Mouse (Mus musculus) liver, adult 2 months (tissue): ENCODE measurements at regions not wholly inside any gene's neighbourhood (a gene's known extent, or its start where the extent isn't known, plus 50 kb on each side); places are given as distances from the start of the nearest gene placed in this dataset.
A peak's percentile ranks its signal among the peaks of the same experiment; 100 is the strongest.

ENCODE experiments used
- DNase-seq: peaks from one replicate; pipeline ENCODE4 v3.0.0-alpha.2; 2011; ENCODE audit warnings: low read depth, low spot score; ENCODE audit errors: extremely low read depth
- H3K27ac ChIP-seq: fragments of 200-500 bp; replicated peaks from 2 replicates; pipeline ENCODE4 v1.5.1; 2012; ENCODE audit warnings: low read depth, mild to moderate bottlenecking, control low read depth, inconsistent platforms, low read length; ENCODE audit not compliant: insufficient read depth
- H3K27me3 ChIP-seq: fragments of 200-500 bp; 2 replicates; pipeline ENCODE4 v1.6.1; 2012; ENCODE audit warnings: mild to moderate bottlenecking, moderate library complexity, low read length, inconsistent platforms; ENCODE audit not compliant: control insufficient read depth, insufficient read depth
- H3K36me3 ChIP-seq: fragments of 200-500 bp; 2 replicates; pipeline ENCODE4 v1.6.1; 2012; ENCODE audit warnings: low read length, inconsistent platforms; ENCODE audit not compliant: control insufficient read depth, insufficient read depth
- H3K4me1 ChIP-seq: fragments of 200-500 bp; 2 replicates; pipeline ENCODE4 v1.6.1; 2011; ENCODE audit warnings: low read length; ENCODE audit not compliant: control insufficient read depth, insufficient read depth
- H3K4me3 ChIP-seq: fragments of 200-500 bp; 2 replicates; pipeline ENCODE4 v1.5.1; 2011; ENCODE audit warnings: low read depth, mild to moderate bottlenecking, control low read depth, low read length, moderate library complexity; ENCODE audit not compliant: insufficient read depth
- H3K79me2 ChIP-seq: fragments of 200-500 bp; 2 replicates; pipeline ENCODE4 v1.6.1; 2012; ENCODE audit warnings: inconsistent platforms, mild to moderate bottlenecking, low read length, moderate library complexity; ENCODE audit not compliant: control insufficient read depth, insufficient read depth
- H3K9ac ChIP-seq: fragments of 200-500 bp; 2 replicates; pipeline ENCODE4 v1.6.1; 2012; ENCODE audit warnings: low read depth, mild to moderate bottlenecking, control low read depth, inconsistent platforms, low read length
- CTCF ChIP-seq: fragments of 200-500 bp; IDR thresholded peaks from 2 replicates; pipeline ENCODE4 v1.5.1; 2011; ENCODE audit warnings: low read depth, low read length, control low read depth
- POLR2A ChIP-seq: fragments of 200-500 bp; IDR thresholded peaks from 2 replicates; pipeline ENCODE4 v1.6.1; 2011; ENCODE audit warnings: low read length, control low read depth; ENCODE audit not compliant: insufficient read depth; ENCODE audit errors: extremely low read depth
- WGBS: fragments of 180-500 bp; shearing (Covaris S2); methylation state at CpG from one replicate; pipeline ENCODE4 v1.1.7; 2018; 5-methylcytosine and 5-hydroxymethylcytosine counted together

DNA sequence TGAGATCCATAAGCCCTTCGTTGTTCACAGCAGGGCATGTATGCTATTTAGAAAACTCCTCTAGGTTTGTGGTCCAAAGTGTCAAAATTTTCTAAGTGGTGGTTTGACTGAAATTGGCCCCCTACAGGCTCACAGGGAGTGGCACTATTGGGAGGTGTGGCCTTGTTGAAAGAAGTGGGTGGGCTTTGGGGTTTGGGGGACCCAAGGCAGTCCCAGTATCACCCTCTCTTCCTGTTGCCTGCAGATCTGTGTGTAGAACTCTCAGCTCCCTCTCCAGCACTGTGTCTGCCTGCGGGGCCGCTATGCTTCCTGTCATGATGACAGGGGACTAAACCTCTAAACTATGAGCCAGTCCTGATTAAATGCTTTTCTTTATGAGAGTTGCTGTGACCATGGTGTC, 144.1 kb upstream of the Serp2 start:
- TF ChIP-seq CTCF (no peak), POLR2A (no peak)
- Histone ChIP-seq H3K27ac (no peak overlapping the region), H3K9ac (no peak overlapping the region), H3K79me2 (no peaks in the 10 kb centered on the region), H3K36me3 (no peaks in the 10 kb centered on the region), H3K4me3 (no peak overlapping the region), H3K27me3 (no peaks in the 10 kb centered on the region), H3K4me1 (peaks cover 4% of the 10 kb centered on the region)
- no peak for DNase-seq
- WGBS = 88% methylated on average over 3 of the region's 3 CpGs

DNA sequence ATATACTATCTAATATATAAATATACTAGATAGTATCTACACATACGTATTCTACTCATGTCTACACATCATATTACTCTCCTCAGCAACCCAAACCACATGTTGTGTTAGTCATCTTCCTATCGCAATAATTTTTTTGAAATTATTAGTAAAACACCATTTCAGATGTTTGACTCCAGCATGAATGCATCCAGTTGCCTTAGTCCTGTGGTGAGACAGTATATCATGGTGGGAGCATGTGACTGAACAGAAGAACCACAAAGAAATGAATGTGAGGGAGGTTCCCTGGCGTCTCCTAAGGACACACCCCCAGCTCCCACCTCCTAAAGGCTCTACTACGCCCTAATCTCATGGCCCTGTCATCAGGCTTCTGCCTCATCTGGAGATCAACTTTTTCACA, 143.5 kb upstream of the Serp2 start:
- Histone ChIP-seq H3K36me3 (no peaks in the 10 kb centered on the region), H3K4me3 (no peak overlapping the region), H3K79me2 (no peaks in the 10 kb centered on the region), H3K27ac (no peak overlapping the region), H3K9ac (no peak overlapping the region), H3K4me1 (peaks cover 4% of the 10 kb centered on the region), H3K27me3 (no peaks in the 10 kb centered on the region)
- TF ChIP-seq POLR2A (no peak), CTCF (no peak)
- no peak for DNase-seq
- WGBS = 94% methylated on average over 4 of the region's 4 CpGs

DNA sequence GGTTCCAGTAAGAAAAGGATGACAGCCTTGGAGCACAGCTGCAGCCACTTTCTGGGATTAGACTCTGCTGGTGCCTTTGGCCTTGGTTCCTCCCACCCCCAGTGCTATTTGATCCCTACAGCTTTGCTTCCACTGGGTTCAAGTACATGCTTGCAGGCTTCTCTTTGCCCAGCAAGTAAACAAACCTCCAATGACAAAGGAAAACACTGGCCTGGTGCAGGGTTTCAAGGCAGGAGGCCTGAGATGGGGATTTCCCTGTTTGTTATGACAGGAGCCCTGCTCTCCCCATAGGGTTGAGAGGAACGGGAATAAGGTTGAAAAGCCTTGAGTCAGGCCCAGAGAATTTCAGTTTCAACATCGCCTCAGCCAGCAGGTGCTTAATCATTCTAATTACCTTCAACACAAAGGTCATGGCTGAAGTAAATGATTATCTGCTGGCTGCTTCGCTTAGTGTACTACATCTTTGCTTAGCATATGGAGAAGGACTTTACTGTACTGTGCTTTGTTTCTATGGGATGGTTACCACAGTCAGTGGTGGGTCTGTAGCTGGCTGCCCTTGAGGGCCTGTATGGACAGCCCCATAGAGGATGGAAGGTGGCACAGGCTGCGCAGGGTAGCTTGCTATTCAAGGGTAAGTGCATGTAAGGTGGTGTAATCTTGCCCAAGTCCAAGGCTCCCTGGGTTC, 142.2 kb upstream of the Serp2 start:
- peak; percentile 57 for DNase-seq
- no peak overlapping the region for H3K27ac ChIP-seq
- H3K4me1 ChIP-seq = peaks cover 4% of the 10 kb centered on the region

GRCm38 (mm10) chr14:76696729-76697128, 140.0 kb upstream of the Serp2 start:
- no peak for TF ChIP-seq POLR2A
- TF ChIP-seq CTCF = no peak
- H3K27ac ChIP-seq = no peak overlapping the region
- H3K9ac ChIP-seq = no peak overlapping the region
- H3K27me3 ChIP-seq = no peaks in the 10 kb centered on the region
- H3K79me2 ChIP-seq = no peaks in the 10 kb centered on the region
- WGBS = 55% methylated on average over 4 of the region's 4 CpGs
- peaks cover 4% of the 10 kb centered on the region for H3K4me1 ChIP-seq
- H3K36me3 ChIP-seq = no peaks in the 10 kb centered on the region
- no peak for DNase-seq
- no peak overlapping the region for H3K4me3 ChIP-seq

More for the DNA sequence above, 142.2 kb upstream of the Serp2 start:
- H3K4me3 ChIP-seq = no peak overlapping the region
- 35% methylated on average over 4 of the region's 4 CpGs for WGBS
- H3K79me2 ChIP-seq = no peaks in the 10 kb centered on the region
- H3K36me3 ChIP-seq = no peaks in the 10 kb centered on the region
- H3K9ac ChIP-seq = no peak overlapping the region
- no peak for TF ChIP-seq POLR2A
- H3K27me3 ChIP-seq = no peaks in the 10 kb centered on the region

DNA sequence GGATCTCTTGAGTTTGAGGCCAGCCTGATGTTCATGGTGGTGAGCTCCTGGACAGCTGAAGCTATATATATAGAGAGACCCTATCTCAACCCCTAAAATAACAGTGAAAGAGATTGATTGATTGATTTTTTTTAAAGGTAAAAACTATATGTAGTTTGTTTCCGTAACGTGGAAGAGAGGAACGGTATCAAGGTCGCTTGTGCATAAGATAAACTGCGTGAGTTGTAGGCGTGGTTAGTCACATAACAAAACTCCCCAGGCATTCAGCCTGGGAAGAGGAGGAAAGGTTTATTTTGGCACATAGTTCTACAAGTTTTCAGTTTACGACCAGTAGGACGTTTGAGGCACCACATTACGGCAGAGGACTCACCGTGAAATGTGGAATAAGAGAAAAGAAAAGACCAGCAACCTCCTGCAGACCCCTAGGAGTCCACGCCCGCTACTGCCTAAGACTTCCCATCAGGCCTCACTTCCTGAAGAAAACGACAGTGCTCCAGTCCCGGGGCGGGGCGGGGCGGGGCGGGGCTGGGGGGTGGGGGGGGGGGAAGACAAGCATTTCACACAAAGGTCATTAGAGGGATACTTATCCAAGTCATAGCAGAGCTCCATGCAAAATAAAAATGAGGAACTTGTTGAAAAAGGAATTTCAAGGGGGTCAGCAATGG, 139.1 kb upstream of the Serp2 start:
- TF ChIP-seq CTCF (no peak), POLR2A (no peak)
- no peak for DNase-seq
- no peak overlapping the region for H3K27ac ChIP-seq
- no peaks in the 10 kb centered on the region for H3K79me2 ChIP-seq
- WGBS = 52% methylated on average over 18 of the region's 18 CpGs
- no peaks in the 10 kb centered on the region for H3K36me3 ChIP-seq
- no peak overlapping the region for H3K9ac ChIP-seq
- H3K27me3 ChIP-seq = no peaks in the 10 kb centered on the region
- H3K4me3 ChIP-seq = no peak overlapping the region
- H3K4me1 ChIP-seq = peaks cover 4% of the 10 kb centered on the region

DNA sequence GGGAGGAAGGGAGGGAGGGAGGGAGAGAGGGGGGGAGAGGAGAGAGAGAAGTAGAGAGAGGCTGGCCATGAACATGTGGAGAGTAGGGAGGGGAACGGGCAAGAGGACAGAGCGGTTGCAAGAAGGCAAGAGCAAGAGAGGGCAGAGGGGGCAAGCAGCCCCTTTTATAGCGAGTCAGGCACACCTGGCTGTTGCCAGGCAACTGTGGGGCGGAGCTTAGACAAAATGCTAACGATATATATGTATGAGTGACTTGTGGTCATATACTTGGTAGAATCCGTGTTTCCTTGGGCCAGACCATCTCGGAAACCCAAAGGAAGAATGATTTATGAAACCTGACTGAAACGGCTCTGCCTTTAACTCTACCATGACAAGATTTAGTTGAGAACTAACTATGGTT, 138.2 kb upstream of the Serp2 start:
- no peak overlapping the region for H3K4me3 ChIP-seq
- no peaks in the 10 kb centered on the region for H3K79me2 ChIP-seq
- DNase-seq = no peak
- no peaks in the 10 kb centered on the region for H3K27me3 ChIP-seq
- 90% methylated on average over 8 of the region's 8 CpGs for WGBS
- no peak overlapping the region for H3K27ac ChIP-seq
- H3K36me3 ChIP-seq = no peaks in the 10 kb centered on the region
- TF ChIP-seq POLR2A = no peak
- TF ChIP-seq CTCF = no peak
- peaks cover 4% of the 10 kb centered on the region for H3K4me1 ChIP-seq
- no peak overlapping the region for H3K9ac ChIP-seq
